Mouse (Mus musculus) heart, embryonic 14.5 days (tissue): ENCODE results near the gene Hapln4. TPM values are rescaled to one million over a fixed set of nuclear protein-coding genes. Genes with fewer than 3 reads are reported as not detected.

ENCODE experiments used
- ATAC-seq: fragments of 200-750 bp; cut with Nextera tagmentation; 2 replicates; pipeline ENCODE4 v1.8.0; 2017; ENCODE audit warnings: low read depth, moderate TSS enrichment; ENCODE audit not compliant: insufficient number of reproducible peaks, insufficient read depth, low FRiP score
- H3K27ac ChIP-seq, 2 experiments: fragments of 200-500 bp in 1 of 2; fragments of 300-500 bp in 1 of 2; sonication (generic) in 1 of 2; replicated peaks in 1 of 2; 2 replicates each; pipeline ENCODE4 v1.5.1; 2012 to 2014; ENCODE audit warnings: low read depth in 2 of 2, low read length in 2 of 2, control low read depth in 1 of 2, mild to moderate bottlenecking in 1 of 2, mixed read lengths in 1 of 2; ENCODE audit not compliant: control insufficient read depth in 1 of 2, insufficient read depth in 1 of 2
- H3K27me3 ChIP-seq: fragments of 300-500 bp; sonication (generic); 2 replicates; pipeline ENCODE4 v1.6.1; 2014; ENCODE audit warnings: mild to moderate bottlenecking, low read length, control low read depth; ENCODE audit not compliant: control insufficient read depth, insufficient read depth
- H3K36me3 ChIP-seq: fragments of 300-500 bp; sonication (generic); 2 replicates; pipeline ENCODE4 v1.6.1; 2014; ENCODE audit warnings: mild to moderate bottlenecking, control low read depth, low read length, mixed read lengths; ENCODE audit not compliant: control insufficient read depth, insufficient read depth
- H3K4me1 ChIP-seq, 2 experiments: fragments of 200-500 bp in 1 of 2; fragments of 300-500 bp in 1 of 2; sonication (generic) in 1 of 2; 2 replicates each; pipeline ENCODE4 v1.6.1; 2012 to 2014; ENCODE audit warnings: low read length in 2 of 2, control low read depth in 1 of 2, mixed read lengths in 1 of 2; ENCODE audit not compliant: control insufficient read depth in 2 of 2, insufficient read depth in 2 of 2
- H3K4me2 ChIP-seq: fragments of 300-500 bp; sonication (generic); 2 replicates; pipeline ENCODE4 v1.6.1; 2014; ENCODE audit warnings: mild to moderate bottlenecking, low read length
- H3K4me3 ChIP-seq, 2 experiments: fragments of 200-500 bp in 1 of 2; fragments of 300-500 bp in 1 of 2; sonication (generic) in 1 of 2; 2 replicates each; pipeline ENCODE4 v1.5.1; 2012 to 2014; ENCODE audit warnings: low read length in 2 of 2, mild to moderate bottlenecking in 2 of 2, control low read depth in 1 of 2, low read depth in 1 of 2, moderate library complexity in 1 of 2; ENCODE audit not compliant: control insufficient read depth in 1 of 2, insufficient read depth in 1 of 2
- H3K9ac ChIP-seq: fragments of 300-500 bp; sonication (generic); 2 replicates; pipeline ENCODE4 v1.6.1; 2014; ENCODE audit warnings: mild to moderate bottlenecking, low read length
- H3K9me3 ChIP-seq: fragments of 300-500 bp; sonication (generic); 2 replicates; pipeline ENCODE4 v1.6.1; 2016; ENCODE audit warnings: low read length, control low read depth; ENCODE audit not compliant: control insufficient read depth
- WGBS: fragments of 180-500 bp; shearing (Covaris S2); extraction: QIAGEN DNeasy Blood & Tissue Kit; methylation state at CpG from one replicate; pipeline ENCODE4 v1.1.7; 2014; 5-methylcytosine and 5-hydroxymethylcytosine counted together
- polyA plus RNA-seq: library from polyadenylated mRNA; unstranded; fragments of >200 nt; fragmentation: Nextera tagmentation; extraction: Ambion mirVana; gene quantifications from 2 replicates; pipeline ENCODE4 v1.2.1, GENCODE M21; 2014

Gene Hapln4
- polyA plus RNA-seq, 1 experiment from 2014 or later = 0.19 TPM

DNA sequence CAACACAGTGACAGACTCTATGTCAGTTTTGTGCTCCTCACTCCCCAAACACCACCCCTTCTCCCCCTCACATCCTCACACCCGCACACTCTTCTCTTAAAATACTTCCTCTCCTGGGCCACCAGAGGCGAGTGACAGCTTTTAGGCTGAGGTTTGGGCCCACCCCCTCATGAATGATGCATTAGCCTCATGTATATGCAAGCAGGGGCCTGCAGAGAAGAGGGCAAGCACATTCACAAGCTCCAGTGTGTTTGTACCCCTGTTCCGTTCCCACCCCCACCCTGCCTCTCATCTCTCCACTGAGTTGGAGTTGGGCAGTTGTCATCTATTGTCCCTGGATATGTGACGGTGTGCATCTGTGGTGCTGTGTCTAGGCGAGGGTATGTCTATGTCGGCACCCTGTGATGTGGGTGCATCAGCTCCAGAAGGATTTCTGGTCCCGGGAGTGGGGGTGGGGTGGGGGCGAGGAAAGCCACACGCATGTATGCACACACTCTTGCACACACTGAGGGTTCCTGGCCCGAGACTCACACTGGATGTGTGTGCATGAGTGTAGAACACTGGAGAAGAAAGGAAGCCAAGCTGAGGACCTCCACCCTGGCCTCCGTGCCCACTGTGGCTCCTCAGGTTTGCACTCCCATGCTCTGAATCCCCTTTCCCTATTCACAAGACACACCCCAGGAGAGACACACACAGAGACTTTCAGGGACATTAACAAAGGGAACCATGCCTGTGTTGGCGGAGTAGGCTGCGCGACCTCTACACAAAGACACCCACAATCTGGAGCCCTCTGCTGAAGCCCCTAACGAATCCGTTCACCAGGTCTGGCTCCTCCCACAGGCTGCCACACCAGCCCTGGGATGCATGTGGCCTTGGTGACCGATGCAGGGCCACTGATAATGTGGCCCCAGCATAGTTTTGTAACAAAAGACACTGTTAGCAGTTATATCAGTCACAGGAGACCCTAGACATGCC lies 35.8 kb downstream of the Hapln4 start:
- H3K27ac ChIP-seq = no peak overlapping the region
- peaks cover 81% of the 10 kb centered on the region for H3K27me3 ChIP-seq
- no peak overlapping the region for H3K4me3 ChIP-seq
- H3K9ac ChIP-seq = no peak overlapping the region
- no peak overlapping the region for H3K4me2 ChIP-seq
- ATAC-seq = no peak
- H3K36me3 ChIP-seq = no peaks in the 10 kb centered on the region
- 14% methylated on average over 17 of the region's 17 CpGs for WGBS
- no peaks in the 10 kb centered on the region for H3K9me3 ChIP-seq
- H3K4me1 ChIP-seq = peaks cover 0 to 2% of the 10 kb centered on the region in 2 experiments; a peak in 1 of 4 replicates

DNA sequence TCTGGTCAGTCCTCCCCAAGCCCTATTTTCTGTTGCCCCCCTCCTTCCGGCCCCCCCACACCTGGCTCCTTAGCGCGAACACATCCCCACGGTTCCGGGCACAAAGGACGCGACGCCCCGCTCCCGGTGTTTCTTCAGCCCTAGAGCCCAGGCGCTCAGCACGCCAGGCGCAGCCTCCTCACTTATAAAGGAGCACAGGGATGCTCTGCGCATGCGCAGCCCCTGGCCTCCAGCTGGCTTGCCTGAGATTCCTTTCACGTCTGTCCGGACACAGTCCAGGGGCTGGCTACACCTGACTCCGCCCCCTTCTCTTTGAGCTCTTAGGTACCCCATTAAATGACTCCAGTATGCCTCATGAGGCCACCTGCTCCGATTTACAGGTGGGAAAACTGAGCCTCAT lies 37.4 kb downstream of the Hapln4 start, which contains the start of gene Ncan:
Gene Ncan, minus strand, starts transcription at position 207 of the 400 bp plus-strand sequence.
- Histone ChIP-seq H3K4me1 (peaks cover 0 to 2% of the 10 kb centered on the region in 2 experiments; a peak in 1 of 4 replicates), H3K27ac (no peak within 1 kb of the TSS), H3K36me3 (no peaks in the 10 kb centered on the region), H3K4me3 (no peak within 1 kb of the TSS; a peak in 1 of 4 replicates), H3K9ac (no peak within 1 kb of the TSS), H3K9me3 (no peaks in the 10 kb centered on the region), H3K27me3 (peaks cover 64% of the 10 kb centered on the region), H3K4me2 (peak within 1 kb of the TSS; percentile 34; the same call in 1 of the 2 replicates)
- WGBS = 5% methylated on average over 19 of the region's 19 CpGs
- ATAC-seq = 0 out of 2 replicates have a peak, but pooled peaks have one; percentile 19

DNA sequence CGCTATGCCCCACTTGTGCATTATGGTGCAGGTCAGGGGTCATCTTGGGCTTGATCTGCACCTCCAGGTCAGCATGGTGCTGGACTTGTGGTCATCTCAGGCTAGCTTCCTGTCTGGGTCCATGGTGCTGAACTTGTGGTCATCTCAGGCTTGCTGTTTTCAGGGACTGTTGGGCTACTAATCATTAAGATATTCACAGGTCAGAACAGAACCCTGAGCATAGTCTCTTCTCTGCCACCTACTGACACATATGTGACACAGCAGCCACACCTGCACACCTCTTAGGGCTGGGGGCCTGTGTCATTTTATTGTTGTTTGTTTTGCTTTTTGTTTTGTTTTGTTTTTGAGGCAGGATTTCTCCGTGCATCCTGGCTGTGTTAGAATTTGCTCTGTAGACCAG lies 39.6 kb downstream of the Hapln4 start:
- ATAC-seq = no peak
- no peaks in the 10 kb centered on the region for H3K9me3 ChIP-seq
- no peak overlapping the region for H3K4me2 ChIP-seq
- H3K4me3 ChIP-seq = no peak overlapping the region
- 49% methylated on average over 2 of the region's 2 CpGs for WGBS
- H3K27ac ChIP-seq = no peak overlapping the region
- H3K27me3 ChIP-seq = peaks cover 42% of the 10 kb centered on the region
- H3K4me1 ChIP-seq = peaks cover under 1 to 2% of the 10 kb centered on the region in 2 experiments; a peak in 1 of 4 replicates
- no peak overlapping the region for H3K9ac ChIP-seq
- H3K36me3 ChIP-seq = no peaks in the 10 kb centered on the region

DNA sequence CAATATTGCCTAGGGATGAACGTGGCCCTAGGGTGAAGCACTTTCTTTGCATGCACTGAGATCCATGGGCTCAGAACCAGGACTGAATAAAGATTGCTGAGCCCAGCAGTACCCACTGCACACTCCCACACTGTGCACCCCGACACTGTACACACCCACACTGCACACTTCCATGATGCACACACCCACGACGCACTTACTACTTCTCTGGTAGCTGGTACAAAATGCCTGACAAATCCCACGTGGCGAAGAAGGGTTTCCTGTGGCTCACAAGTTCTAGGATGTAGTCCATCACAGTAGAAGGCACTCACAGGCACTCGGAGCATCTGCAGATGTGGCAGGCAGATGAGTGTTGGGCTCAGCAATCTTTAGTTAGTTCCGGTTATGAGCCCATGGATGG lies 41.7 kb downstream of the Hapln4 start:
- 57% methylated on average over 8 of the region's 8 CpGs for WGBS
- Histone ChIP-seq H3K9me3 (no peaks in the 10 kb centered on the region), H3K4me2 (no peak overlapping the region), H3K36me3 (no peaks in the 10 kb centered on the region), H3K27me3 (peaks cover 21% of the 10 kb centered on the region), H3K4me3 (no peak overlapping the region), H3K27ac (no peak overlapping the region), H3K9ac (no peak overlapping the region), H3K4me1 (peaks cover 17 to 18% of the 10 kb centered on the region in 2 experiments)
- no peak for ATAC-seq

DNA sequence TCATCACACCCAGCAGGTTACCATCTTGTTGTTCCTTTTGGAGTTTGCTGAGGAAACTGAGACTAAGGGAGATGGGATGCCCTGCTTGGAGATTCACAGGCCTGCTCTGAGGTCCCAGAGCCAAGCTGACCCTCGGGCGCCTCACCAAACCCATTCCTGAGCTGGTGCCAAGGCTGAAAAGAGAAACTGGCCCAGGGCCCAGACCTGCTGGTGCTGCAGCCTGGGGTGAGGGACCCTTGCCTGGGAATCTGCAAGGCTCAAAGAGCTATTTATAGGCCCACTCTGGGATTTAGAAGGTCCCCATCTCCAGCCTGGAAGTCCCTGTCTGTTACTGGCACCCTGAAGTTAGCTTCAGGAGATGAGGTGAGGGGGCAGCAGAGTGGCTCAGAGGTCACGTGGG lies 45.2 kb downstream of the Hapln4 start:
- H3K27ac ChIP-seq = peak overlapping the region; percentile 80 to 93
- 32% methylated on average over 3 of the region's 3 CpGs for WGBS
- peaks cover 13% of the 10 kb centered on the region for H3K36me3 ChIP-seq
- peaks cover 21 to 30% of the 10 kb centered on the region in 2 experiments for H3K4me1 ChIP-seq
- ATAC-seq = peak; percentile 59
- no peaks in the 10 kb centered on the region for H3K9me3 ChIP-seq
- H3K27me3 ChIP-seq = no peaks in the 10 kb centered on the region
- no peak overlapping the region for H3K4me3 ChIP-seq
- H3K9ac ChIP-seq = no peak overlapping the region; the same call in 1 of the 2 replicates
- peak overlapping the region; percentile 33 for H3K4me2 ChIP-seq

DNA sequence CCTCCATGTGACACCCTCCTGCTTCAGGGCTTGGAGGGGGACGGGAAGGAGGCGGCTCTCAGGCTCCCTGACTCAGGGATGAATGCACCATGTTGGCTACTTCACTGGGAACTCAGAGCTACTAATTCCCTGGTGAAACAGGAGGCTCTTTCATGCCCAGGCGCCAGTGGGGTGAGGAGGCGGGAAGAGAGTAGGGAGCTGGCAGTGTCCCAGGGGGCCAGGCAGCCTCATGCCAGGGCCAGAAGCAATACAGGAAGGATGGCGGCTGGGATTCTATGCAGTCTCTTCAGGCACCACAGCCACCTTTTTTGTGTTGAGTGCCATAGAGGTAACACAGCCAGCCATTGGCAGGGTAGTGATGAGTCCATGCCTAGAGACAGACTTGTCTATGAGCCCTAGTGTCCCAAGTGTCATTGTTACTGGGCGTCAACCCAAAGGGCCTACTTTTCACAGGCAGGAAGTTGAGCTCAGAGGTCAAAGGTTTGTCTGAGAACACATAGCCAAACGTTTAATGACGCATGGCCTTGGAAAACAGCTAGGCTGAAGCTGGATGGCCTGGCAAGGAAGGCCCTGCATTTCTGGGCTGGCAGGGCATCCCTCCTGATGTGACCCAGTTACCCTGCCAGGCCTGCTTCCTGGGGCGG lies 46.2 kb downstream of the Hapln4 start:
- H3K27me3 ChIP-seq = no peaks in the 10 kb centered on the region
- no peak for ATAC-seq
- 59% methylated on average over 9 of the region's 9 CpGs for WGBS
- no peak overlapping the region for H3K9ac ChIP-seq
- H3K4me3 ChIP-seq = no peak overlapping the region
- H3K27ac ChIP-seq = peak overlapping the region; percentile 29 to 80
- H3K9me3 ChIP-seq = no peaks in the 10 kb centered on the region
- peaks cover 21 to 32% of the 10 kb centered on the region in 2 experiments for H3K4me1 ChIP-seq
- peaks cover 23% of the 10 kb centered on the region for H3K36me3 ChIP-seq
- H3K4me2 ChIP-seq = no peak overlapping the region

DNA sequence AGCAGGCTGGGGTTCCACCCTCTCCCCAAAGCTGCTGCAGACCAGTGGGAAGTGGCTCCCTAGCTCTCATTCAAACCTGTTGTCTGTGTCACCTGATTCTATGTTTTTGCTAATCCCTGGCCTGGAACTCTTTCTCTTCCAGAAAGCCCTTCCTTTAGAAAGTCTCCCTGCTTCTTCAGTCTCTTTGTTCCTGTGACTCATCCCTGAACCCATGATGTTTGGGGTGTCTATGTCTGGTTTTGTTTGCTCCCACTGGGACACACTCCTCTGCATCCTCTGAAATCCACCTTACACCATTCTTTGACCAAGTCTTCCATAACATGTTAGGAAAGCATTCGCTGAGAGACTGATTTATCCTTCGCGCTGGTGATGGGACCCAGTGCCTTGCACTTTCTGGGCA lies 46.8 kb downstream of the Hapln4 start:
- Histone ChIP-seq H3K36me3 (peaks cover 29% of the 10 kb centered on the region), H3K9me3 (no peaks in the 10 kb centered on the region), H3K4me3 (no peak overlapping the region), H3K27me3 (no peaks in the 10 kb centered on the region), H3K4me1 (peaks cover 25 to 38% of the 10 kb centered on the region in 2 experiments), H3K27ac (peak overlapping the region in 1 of 2 experiments; percentile 80; a peak in 1 of 4 replicates), H3K9ac (no peak overlapping the region), H3K4me2 (no peak overlapping the region)
- ATAC-seq = no peak
- WGBS = 81% methylated on average over 3 of the region's 3 CpGs
